Mouse (Mus musculus) testis, adult 2 months (tissue): ENCODE results near the gene Cavin2. TPM values are rescaled to one million over a fixed set of nuclear protein-coding genes. Genes with fewer than 3 reads are reported as not detected.

ENCODE experiments used
- H3K27ac ChIP-seq: fragments of 200-500 bp; 2 replicates; pipeline ENCODE4 v1.5.1; 2012; ENCODE audit warnings: low read depth, low read length; ENCODE audit not compliant: control insufficient read depth, insufficient read depth
- H3K27me3 ChIP-seq: fragments of 200-500 bp; 2 replicates; pipeline ENCODE4 v1.6.1; 2012; ENCODE audit warnings: mild to moderate bottlenecking, low read length, moderate library complexity; ENCODE audit not compliant: control insufficient read depth, insufficient read depth
- H3K36me3 ChIP-seq: fragments of 200-500 bp; 2 replicates; pipeline ENCODE4 v1.6.1; 2012; ENCODE audit warnings: mild to moderate bottlenecking, low read length; ENCODE audit not compliant: control insufficient read depth, insufficient read depth
- H3K4me1 ChIP-seq: fragments of 200-500 bp; 2 replicates; pipeline ENCODE4 v1.6.1; 2012; ENCODE audit warnings: low read length; ENCODE audit not compliant: control insufficient read depth, insufficient read depth
- H3K4me3 ChIP-seq: fragments of 200-500 bp; 2 replicates; pipeline ENCODE4 v1.5.1; 2012; ENCODE audit warnings: low read depth, mild to moderate bottlenecking, low read length, moderate library complexity, mixed read lengths; ENCODE audit not compliant: control insufficient read depth
- CTCF ChIP-seq: fragments of 200-500 bp; IDR thresholded peaks from 2 replicates; pipeline ENCODE4 v1.5.1; 2012; ENCODE audit warnings: low read depth, mild to moderate bottlenecking, inconsistent platforms, low read length, moderate library complexity; ENCODE audit not compliant: control insufficient read depth, insufficient read depth, insufficient replicate concordance
- POLR2A ChIP-seq: fragments of 200-500 bp; IDR thresholded peaks from 2 replicates; pipeline ENCODE4 v1.6.1; 2012; ENCODE audit warnings: low read depth, mild to moderate bottlenecking, inconsistent platforms, low read length, moderate library complexity; ENCODE audit not compliant: control insufficient read depth
- polyA plus RNA-seq: library from polyadenylated mRNA; depleted of rRNA; stranded (reverse); fragments of >200 nt; gene quantifications from 2 replicates; pipeline ENCODE4 v1.2.3, GENCODE M21; 2012; rRNA removed

Cavin2 gene
- polyA plus RNA-seq, 1 experiment: 1.2 TPM

- no peaks in the 10 kb centered on the region for H3K27me3 ChIP-seq
- no peak overlapping the region for H3K4me3 ChIP-seq
- no peak overlapping the region for H3K27ac ChIP-seq
- H3K4me1 ChIP-seq: no peaks in the 10 kb centered on the region
- no peaks in the 10 kb centered on the region for H3K36me3 ChIP-seq
- no peak for TF ChIP-seq CTCF
Measured at GRCm38 (mm10) chr1:51348631-51349030, 59.7 kb downstream of the Cavin2 start.

- no peak overlapping the region for H3K4me3 ChIP-seq
- TF ChIP-seq CTCF: no peak
- no peak for TF ChIP-seq POLR2A
- H3K27me3 ChIP-seq: no peaks in the 10 kb centered on the region
- no peak overlapping the region for H3K27ac ChIP-seq
- H3K4me1 ChIP-seq: no peaks in the 10 kb centered on the region
- no peaks in the 10 kb centered on the region for H3K36me3 ChIP-seq
Measured at GRCm38 (mm10) chr1:51349291-51349967, 60.5 kb downstream of the Cavin2 start.

Other genes with a start within 250 kb of the Cavin2 start
- 143 and 161 TPM in 2 replicates for gene Nabp1, start 189.3 kb downstream of the Cavin2 start, polyA plus RNA-seq